Mouse (Mus musculus): ENCODE data around the gene B4galt5. TPM values are rescaled to one million over a fixed set of nuclear protein-coding genes. Genes with fewer than 3 reads are reported as not detected.
A peak's percentile ranks its signal among the peaks of the same experiment; 100 is the strongest.

The B4galt5 gene
- polyA plus RNA-seq, 1 experiment from 2014 or later, result 24.2 TPM

- ATAC-seq (ENCODE audit: insufficient number of reproducible peaks, insufficient read depth, low FRiP score, low read depth), result no peak
- Histone ChIP-seq H3K27me3 (ENCODE audit: control insufficient read depth, insufficient read depth, low read length) (no peaks in the 10 kb centered on the region), H3K9me3 (ENCODE audit: control insufficient read depth, low read length) (no peaks in the 10 kb centered on the region), H3K9ac (ENCODE audit: low read length) (no peak overlapping the region), H3K4me2 (ENCODE audit: low read length) (no peak overlapping the region), H3K4me1 (ENCODE audit: control insufficient read depth in 2 of 2, insufficient read depth in 2 of 2, low read length in 2 of 2) (peaks cover 15 to 34% of the 10 kb centered on the region in 2 experiments), H3K36me3 (ENCODE audit: control insufficient read depth, insufficient read depth, low read length) (no peaks in the 10 kb centered on the region), H3K4me3 (ENCODE audit: control insufficient read depth in 1 of 2, insufficient read depth in 1 of 2, low read depth in 1 of 2, low read length in 2 of 2) (no peak overlapping the region), H3K27ac (replicated peaks in 1 of 2; ENCODE audit: control insufficient read depth in 1 of 2, insufficient read depth in 1 of 2, low read depth in 2 of 2, low read length in 2 of 2) (peak overlapping the region in 1 of 2 experiments; percentile 51; a peak in 1 of 4 replicates)
- 31% methylated on average over 3 of the region's 3 CpGs for WGBS
Observed at GRCm38 (mm10) chr2:167323116-167323515, 25.9 kb downstream of the B4galt5 start.

GRCm38 (mm10) chr2:167321372-167321771, 27.6 kb downstream of the B4galt5 start:
- Histone ChIP-seq H3K36me3 (ENCODE audit: control insufficient read depth, insufficient read depth, low read length) (no peaks in the 10 kb centered on the region), H3K27ac (replicated peaks in 1 of 2; ENCODE audit: control insufficient read depth in 1 of 2, insufficient read depth in 1 of 2, low read depth in 2 of 2, low read length in 2 of 2) (no peak overlapping the region), H3K4me3 (ENCODE audit: control insufficient read depth in 1 of 2, insufficient read depth in 1 of 2, low read depth in 1 of 2, low read length in 2 of 2) (no peak overlapping the region), H3K4me1 (ENCODE audit: control insufficient read depth in 2 of 2, insufficient read depth in 2 of 2, low read length in 2 of 2) (peaks cover 15 to 43% of the 10 kb centered on the region in 2 experiments), H3K27me3 (ENCODE audit: control insufficient read depth, insufficient read depth, low read length) (no peaks in the 10 kb centered on the region), H3K9ac (ENCODE audit: low read length) (no peak overlapping the region), H3K9me3 (ENCODE audit: control insufficient read depth, low read length) (no peaks in the 10 kb centered on the region), H3K4me2 (ENCODE audit: low read length) (no peak overlapping the region)
- ATAC-seq (ENCODE audit: insufficient number of reproducible peaks, insufficient read depth, low FRiP score, low read depth), result no peak
- WGBS, result 83% methylated on average over 8 of the region's 8 CpGs

DNA sequence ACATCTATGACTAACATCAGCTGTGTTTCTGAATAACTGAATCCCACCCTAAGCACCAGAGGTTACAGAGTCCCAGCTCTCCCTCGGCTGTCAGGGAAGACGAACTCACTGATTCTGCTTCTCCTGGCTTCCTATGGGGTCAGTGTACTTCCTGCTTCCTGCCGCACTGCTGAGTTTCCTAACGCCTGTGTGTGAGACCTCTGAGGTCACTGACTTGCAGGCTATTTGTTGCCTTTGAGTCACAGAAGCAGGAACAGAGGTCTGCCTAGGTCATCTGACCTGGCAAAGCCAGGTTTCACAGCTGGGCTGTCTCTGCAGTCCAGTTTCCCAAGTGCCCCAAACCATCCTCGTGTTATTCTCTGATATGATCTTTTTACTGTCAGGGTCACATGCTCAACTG, 30.0 kb downstream of the B4galt5 start:
- peaks cover 29 to 49% of the 10 kb centered on the region in 2 experiments for H3K4me1 ChIP-seq (ENCODE audit: control insufficient read depth in 2 of 2, insufficient read depth in 2 of 2, low read length in 2 of 2)
- peak overlapping the region; percentile 2; the same call in 1 of the 2 replicates for H3K9ac ChIP-seq (ENCODE audit: low read length)
- H3K27me3 ChIP-seq (ENCODE audit: control insufficient read depth, insufficient read depth, low read length), result no peaks in the 10 kb centered on the region
- H3K36me3 ChIP-seq (ENCODE audit: control insufficient read depth, insufficient read depth, low read length), result no peaks in the 10 kb centered on the region
- H3K4me2 ChIP-seq (ENCODE audit: low read length), result no peak overlapping the region
- no peak for ATAC-seq (ENCODE audit: insufficient number of reproducible peaks, insufficient read depth, low FRiP score, low read depth)
- H3K4me3 ChIP-seq (ENCODE audit: control insufficient read depth in 1 of 2, insufficient read depth in 1 of 2, low read depth in 1 of 2, low read length in 2 of 2), result no peak overlapping the region
- 31% methylated on average over 5 of the region's 5 CpGs for WGBS
- peak overlapping the region; percentile 39 to 49 for H3K27ac ChIP-seq (replicated peaks in 1 of 2; ENCODE audit: control insufficient read depth in 1 of 2, insufficient read depth in 1 of 2, low read depth in 2 of 2, low read length in 2 of 2)
- H3K9me3 ChIP-seq (ENCODE audit: control insufficient read depth, low read length), result no peaks in the 10 kb centered on the region

DNA sequence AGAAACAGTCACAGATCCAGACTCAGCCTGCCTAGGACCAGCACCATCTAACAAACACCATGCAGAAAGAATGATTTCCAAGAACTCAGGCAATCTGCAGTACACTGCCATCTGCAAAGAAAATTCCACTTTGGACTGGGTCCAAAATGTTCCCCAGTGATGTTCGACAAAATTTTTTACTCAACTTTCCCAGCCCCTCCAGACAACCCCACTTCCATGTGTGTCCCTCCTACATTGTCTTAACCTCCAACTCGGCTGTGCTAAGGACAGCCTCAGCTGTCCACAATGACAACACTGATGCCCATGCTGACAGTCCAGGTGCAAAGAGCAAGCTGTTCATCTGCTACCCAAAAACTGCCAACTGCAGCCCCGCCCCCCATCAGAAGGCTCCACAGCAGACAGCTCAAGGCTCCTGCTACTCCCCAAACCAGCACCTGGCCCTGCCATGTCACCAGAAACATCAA, 32.2 kb downstream of the B4galt5 start:
- H3K9ac ChIP-seq (ENCODE audit: low read length), result no peak overlapping the region
- ATAC-seq (ENCODE audit: insufficient number of reproducible peaks, insufficient read depth, low FRiP score, low read depth), result no peak
- H3K9me3 ChIP-seq (ENCODE audit: control insufficient read depth, low read length), result no peaks in the 10 kb centered on the region
- WGBS, result 59% methylated on average over 3 of the region's 3 CpGs
- no peak overlapping the region for H3K4me2 ChIP-seq (ENCODE audit: low read length)
- no peak overlapping the region for H3K4me3 ChIP-seq (ENCODE audit: control insufficient read depth in 1 of 2, insufficient read depth in 1 of 2, low read depth in 1 of 2, low read length in 2 of 2)
- no peaks in the 10 kb centered on the region for H3K36me3 ChIP-seq (ENCODE audit: control insufficient read depth, insufficient read depth, low read length)
- H3K4me1 ChIP-seq (ENCODE audit: control insufficient read depth in 2 of 2, insufficient read depth in 2 of 2, low read length in 2 of 2), result peaks cover 31 to 49% of the 10 kb centered on the region in 2 experiments
- no peak overlapping the region for H3K27ac ChIP-seq (replicated peaks in 1 of 2; ENCODE audit: control insufficient read depth in 1 of 2, insufficient read depth in 1 of 2, low read depth in 2 of 2, low read length in 2 of 2)
- H3K27me3 ChIP-seq (ENCODE audit: control insufficient read depth, insufficient read depth, low read length), result no peaks in the 10 kb centered on the region

DNA sequence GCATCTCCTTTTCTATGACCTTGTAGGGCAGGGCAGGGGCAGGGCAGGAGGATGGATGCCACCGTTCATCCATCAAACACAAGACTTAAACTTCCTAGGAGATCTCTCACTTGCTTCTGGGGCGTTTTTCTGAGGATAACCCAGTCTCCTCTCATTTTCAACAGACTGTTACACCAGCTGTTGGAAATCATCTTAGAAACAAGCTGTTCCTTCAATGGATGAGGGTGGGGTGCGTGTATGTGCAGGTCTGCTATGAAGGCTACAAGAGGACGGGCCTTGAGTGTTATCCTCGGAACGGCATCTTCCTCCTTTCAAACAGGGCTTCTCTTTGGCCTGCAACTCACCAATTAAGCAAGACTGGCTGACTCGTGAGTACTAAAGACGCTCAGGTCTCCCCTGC, 34.5 kb downstream of the B4galt5 start:
- Histone ChIP-seq H3K27me3 (ENCODE audit: control insufficient read depth, insufficient read depth, low read length) (no peaks in the 10 kb centered on the region), H3K9ac (ENCODE audit: low read length) (no peak overlapping the region), H3K4me3 (ENCODE audit: control insufficient read depth in 1 of 2, insufficient read depth in 1 of 2, low read depth in 1 of 2, low read length in 2 of 2) (no peak overlapping the region), H3K27ac (replicated peaks in 1 of 2; ENCODE audit: control insufficient read depth in 1 of 2, insufficient read depth in 1 of 2, low read depth in 2 of 2, low read length in 2 of 2) (peak overlapping the region; percentile 58 to 59; a peak in 3 of 4 replicates), H3K9me3 (ENCODE audit: control insufficient read depth, low read length) (no peaks in the 10 kb centered on the region), H3K4me2 (ENCODE audit: low read length) (no peak overlapping the region), H3K36me3 (ENCODE audit: control insufficient read depth, insufficient read depth, low read length) (peaks cover 12% of the 10 kb centered on the region), H3K4me1 (ENCODE audit: control insufficient read depth in 2 of 2, insufficient read depth in 2 of 2, low read length in 2 of 2) (peaks cover 31 to 47% of the 10 kb centered on the region in 2 experiments)
- WGBS, result 86% methylated on average over 8 of the region's 8 CpGs
- ATAC-seq (ENCODE audit: insufficient number of reproducible peaks, insufficient read depth, low FRiP score, low read depth), result no peak

- H3K36me3 ChIP-seq (ENCODE audit: control insufficient read depth, insufficient read depth, low read length), result peaks cover 16% of the 10 kb centered on the region
- no peaks in the 10 kb centered on the region for H3K27me3 ChIP-seq (ENCODE audit: control insufficient read depth, insufficient read depth, low read length)
- peak overlapping the region; percentile 58 to 59 for H3K27ac ChIP-seq (replicated peaks in 1 of 2; ENCODE audit: control insufficient read depth in 1 of 2, insufficient read depth in 1 of 2, low read depth in 2 of 2, low read length in 2 of 2)
- no peak overlapping the region for H3K4me2 ChIP-seq (ENCODE audit: low read length)
- ATAC-seq (ENCODE audit: insufficient number of reproducible peaks, insufficient read depth, low FRiP score, low read depth), result peak; percentile 75
- H3K4me1 ChIP-seq (ENCODE audit: control insufficient read depth in 2 of 2, insufficient read depth in 2 of 2, low read length in 2 of 2), result peaks cover 27 to 40% of the 10 kb centered on the region in 2 experiments
- 51% methylated on average over 13 of the region's 13 CpGs for WGBS
- no peak overlapping the region for H3K4me3 ChIP-seq (ENCODE audit: control insufficient read depth in 1 of 2, insufficient read depth in 1 of 2, low read depth in 1 of 2, low read length in 2 of 2)
- H3K9ac ChIP-seq (ENCODE audit: low read length), result no peak overlapping the region
- H3K9me3 ChIP-seq (ENCODE audit: control insufficient read depth, low read length), result no peaks in the 10 kb centered on the region
Observed at GRCm38 (mm10) chr2:167313501-167314326, 35.3 kb downstream of the B4galt5 start.

DNA sequence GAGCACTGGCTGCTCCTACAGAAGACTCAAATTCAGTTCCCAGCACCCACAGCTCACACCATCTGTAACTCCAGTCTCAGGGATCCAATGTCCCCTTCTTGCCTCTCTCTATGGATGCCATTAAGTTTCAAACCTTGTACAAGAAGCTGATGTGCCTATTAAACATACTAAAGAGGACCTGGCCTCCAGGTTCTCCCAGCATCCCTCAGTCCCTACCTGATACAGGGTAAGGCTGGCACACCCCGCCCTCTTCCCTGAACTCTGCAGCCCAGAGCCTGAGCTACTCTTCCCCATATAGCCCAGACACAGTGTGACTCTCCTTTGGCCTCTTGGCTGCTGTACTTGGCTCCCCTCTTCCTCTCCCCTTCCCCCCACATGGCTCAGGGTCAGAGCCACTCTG, 38.9 kb downstream of the B4galt5 start:
- Histone ChIP-seq H3K4me3 (ENCODE audit: control insufficient read depth in 1 of 2, insufficient read depth in 1 of 2, low read depth in 1 of 2, low read length in 2 of 2) (no peak overlapping the region), H3K9me3 (ENCODE audit: control insufficient read depth, low read length) (no peaks in the 10 kb centered on the region), H3K27me3 (ENCODE audit: control insufficient read depth, insufficient read depth, low read length) (no peaks in the 10 kb centered on the region), H3K36me3 (ENCODE audit: control insufficient read depth, insufficient read depth, low read length) (peaks cover 41% of the 10 kb centered on the region), H3K27ac (replicated peaks in 1 of 2; ENCODE audit: control insufficient read depth in 1 of 2, insufficient read depth in 1 of 2, low read depth in 2 of 2, low read length in 2 of 2) (no peak overlapping the region), H3K4me2 (ENCODE audit: low read length) (no peak overlapping the region), H3K9ac (ENCODE audit: low read length) (no peak overlapping the region), H3K4me1 (ENCODE audit: control insufficient read depth in 2 of 2, insufficient read depth in 2 of 2, low read length in 2 of 2) (peaks cover 17 to 21% of the 10 kb centered on the region in 2 experiments)
- ATAC-seq (ENCODE audit: insufficient number of reproducible peaks, insufficient read depth, low FRiP score, low read depth), result no peak
- WGBS, result 100% methylated on average over 1 of the region's 1 CpGs
